Mouse (Mus musculus) layer of hippocampus, adult 11-12 months (tissue): Measurements from ENCODE around the gene B4galnt1.
"Not testable (repeated sequence)": the region's sequence is repeated elsewhere in the genome, so short reads cannot be mapped to it uniquely, and the experiment has no call there.

Experiments
- DNase-seq: peaks from one replicate; pipeline ENCODE4 v3.0.0; 2022; ENCODE audit warnings: low spot score

B4galnt1 gene

DNA sequence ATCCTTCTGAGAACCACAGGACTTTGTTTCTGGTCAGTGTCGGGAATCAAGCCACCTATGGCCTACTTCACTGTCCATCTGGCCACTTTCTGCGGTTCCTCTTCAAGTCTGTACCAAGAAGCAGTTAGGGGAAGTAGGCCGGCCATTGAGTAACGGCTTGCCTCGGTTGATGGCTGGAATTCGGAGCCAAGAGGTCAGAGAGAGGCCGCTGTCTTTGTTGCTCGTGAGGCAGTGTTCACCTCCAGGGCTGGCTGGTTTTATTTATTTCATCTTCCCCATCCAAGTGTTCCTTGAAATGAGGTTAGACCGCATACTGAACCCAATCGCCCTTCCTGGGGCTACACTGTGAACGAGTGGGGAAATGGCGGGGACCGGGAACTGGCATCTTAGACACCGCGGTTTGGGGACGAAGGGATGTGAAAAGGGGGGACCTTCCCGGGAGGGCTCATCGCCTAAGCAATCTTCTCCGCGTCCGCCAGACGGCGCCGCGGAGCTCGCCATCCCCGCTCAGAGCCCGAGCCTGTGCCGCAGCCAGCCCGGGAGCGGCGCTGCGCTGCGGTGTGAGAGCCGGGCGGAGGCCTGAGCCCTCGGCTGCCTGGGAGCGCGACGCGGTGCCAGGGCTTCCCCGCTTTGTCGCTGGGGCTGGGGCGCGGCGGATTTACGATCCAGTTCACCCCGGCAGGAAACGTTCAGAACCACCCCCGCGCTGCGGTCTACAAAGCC is at the start of gene B4galnt1:
B4galnt1 (plus strand) TSS at position 595 of the 723 bp plus-strand sequence.
- DNase-seq = peak; percentile 80

DNA sequence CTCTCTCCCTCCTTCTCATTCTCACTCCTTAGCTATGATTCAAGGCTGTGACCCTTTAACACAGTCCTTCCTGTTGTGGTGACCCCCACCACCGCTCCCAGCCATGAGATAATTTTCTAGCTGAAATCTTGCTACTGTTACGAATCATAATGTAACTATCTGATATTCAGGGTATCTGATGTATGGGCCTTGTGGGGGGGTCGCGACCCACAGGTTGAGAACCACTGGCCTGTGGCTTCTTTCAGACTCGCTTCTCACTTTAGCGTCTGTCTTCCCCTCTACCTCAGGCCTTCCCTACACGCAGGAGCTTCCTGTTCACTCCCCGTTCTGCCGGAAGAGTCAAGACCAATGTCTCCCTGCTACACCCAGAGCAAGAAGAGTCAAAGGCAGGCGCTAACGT is 46.6 kb upstream of the B4galnt1 start:
- no peak for DNase-seq

DNA sequence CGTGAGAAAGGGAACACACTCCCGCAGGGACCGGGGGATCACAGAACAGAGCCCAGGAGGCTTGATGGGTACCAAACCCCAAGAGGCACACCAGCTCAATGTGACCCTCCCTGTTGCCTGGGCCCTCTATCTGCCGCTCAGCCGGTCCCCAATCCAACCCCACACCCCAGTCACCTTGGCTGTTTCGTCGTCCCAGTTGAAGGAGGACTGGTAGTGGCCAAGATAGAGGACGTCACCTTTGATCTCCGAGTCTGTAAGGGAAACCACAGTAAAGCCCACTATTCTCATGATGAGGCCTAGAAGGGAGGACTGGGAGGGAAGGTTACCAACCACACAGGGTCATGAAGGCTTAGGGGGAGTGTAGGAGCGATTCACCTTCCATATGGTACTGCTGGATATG is 45.8 kb upstream of the B4galnt1 start:
- DNase-seq = no peak

DNA sequence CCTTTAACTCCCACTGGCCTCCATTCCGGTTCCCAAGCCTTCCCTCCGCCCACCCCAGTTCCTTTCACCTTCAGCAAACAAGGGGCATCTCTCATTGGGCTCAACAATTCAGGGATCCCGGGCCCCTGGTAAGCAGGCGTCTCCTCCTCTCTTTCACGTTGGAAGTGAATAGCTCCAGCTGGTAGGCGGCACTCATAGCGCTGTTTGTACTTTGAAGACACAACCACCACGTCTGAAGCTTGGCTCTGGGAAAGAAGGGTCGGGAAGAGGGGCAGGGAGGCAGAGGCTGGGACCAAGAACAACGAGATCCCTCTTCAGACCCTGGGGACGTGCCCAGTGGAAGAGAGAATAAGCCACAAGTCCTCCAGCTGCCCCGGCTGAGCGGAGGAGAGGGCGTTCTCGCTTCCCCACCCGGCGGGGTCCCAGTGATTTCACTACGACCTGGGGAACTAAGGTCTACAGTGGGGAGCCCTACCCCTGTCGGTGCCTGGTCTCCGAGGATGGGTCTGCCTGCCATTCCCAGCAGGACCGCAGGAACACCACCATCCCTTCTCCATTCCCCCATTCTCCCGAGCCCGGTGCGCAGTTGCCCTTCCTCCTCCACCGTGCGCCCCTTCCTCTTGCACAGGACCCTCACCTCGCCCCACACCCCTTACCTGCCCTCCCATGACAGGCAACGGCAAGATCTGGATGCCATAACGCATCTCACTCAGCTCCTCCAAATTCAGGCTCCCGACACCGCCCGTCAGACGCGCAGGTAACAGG is 44.5 kb upstream of the B4galnt1 start:
- DNase-seq = no peak

DNA sequence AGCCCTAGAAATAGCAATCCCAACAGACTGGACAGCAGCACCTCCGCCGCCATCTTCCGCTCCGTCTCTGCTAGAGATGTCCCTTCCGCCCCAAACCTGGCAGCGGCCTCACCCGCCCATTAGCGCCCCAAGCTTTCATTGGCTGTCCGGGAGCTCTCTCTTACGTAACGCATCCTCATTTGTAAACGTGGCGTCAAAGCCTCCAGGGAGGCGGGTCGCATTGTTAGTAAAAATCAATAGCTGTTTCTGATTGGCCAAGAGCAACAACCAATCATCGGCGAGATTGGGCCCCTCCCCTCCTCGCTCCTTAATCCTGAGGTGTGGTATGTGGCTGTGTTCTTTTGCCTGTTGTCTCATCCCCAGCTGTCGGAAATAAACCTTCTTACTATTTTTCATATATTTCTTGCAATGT is 44.0 kb upstream of the B4galnt1 start, which contains the start of gene Os9:
Os9 (minus strand) TSS at position 66 of the 412 bp plus-strand sequence.
- DNase-seq = peak; percentile 98

DNA sequence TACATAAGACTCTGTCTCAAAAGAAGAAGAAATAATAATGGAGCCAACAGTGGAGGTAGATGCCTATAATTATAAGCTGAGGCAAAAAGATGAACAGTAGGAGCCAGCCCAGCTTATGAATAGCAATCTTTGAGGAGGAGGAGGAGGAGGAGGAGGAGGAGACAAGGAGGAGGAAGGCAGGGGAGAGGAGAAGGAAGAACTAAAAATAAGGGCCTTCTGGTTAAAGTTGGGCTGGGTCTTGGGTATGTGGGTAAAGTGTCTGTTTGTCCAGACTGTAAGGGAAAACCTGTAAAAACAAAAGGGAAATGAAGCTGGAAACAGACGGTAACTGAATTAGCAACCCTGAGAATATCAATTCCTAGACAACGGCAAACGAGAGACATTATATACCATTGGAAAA is 43.0 kb upstream of the B4galnt1 start:
- no peak for DNase-seq

DNA sequence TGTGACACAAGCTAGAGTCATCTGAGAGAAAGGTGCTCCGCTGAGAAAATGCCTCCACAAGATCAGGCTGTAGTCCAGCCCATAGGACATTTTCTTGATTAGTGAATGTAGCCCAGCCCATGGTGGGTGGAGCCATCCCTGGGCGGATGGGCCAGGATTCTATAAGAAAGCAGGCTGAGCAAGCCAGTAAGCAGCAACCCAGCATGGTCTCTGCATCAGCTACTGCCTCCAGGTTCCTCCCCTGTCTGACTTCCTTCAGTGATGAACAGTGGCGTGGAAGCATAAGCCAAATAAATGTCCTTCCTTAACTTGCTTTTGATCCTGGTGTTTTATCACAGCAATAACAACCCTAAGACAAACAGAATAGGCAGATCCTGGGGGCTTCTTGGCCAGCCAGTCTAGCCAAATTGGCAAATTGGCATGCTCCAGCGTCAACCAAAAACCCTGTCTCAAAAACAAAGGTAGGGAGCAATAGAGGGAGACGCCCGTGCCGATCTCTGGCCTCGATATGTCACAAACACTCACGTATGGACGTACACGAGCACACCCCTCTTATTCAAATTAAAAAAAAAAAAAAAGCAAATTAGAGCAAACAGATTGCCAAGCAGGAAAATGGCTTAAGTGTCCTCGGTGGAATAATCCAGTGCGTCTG is 42.1 kb upstream of the B4galnt1 start:
- DNase-seq = peak; percentile 46

DNA sequence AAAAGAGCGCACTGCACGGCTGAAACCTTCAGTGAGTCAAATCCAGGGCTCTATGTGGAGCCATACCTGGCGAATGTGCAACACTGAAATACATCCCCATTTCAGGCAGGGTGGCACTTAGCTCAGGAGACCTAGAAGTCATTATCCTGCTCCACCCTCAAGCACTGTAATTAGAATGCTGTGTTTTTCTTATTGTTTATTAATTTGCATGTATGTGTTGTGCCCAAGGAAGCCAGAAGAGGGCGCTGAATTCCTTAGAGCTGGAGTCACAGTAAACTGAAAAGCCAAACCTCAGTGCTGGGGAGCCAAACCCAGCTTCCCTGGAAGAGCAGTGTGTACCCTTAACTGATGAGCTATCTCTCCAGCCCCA is 41.6 kb upstream of the B4galnt1 start:
- peak; percentile 87 for DNase-seq

DNA sequence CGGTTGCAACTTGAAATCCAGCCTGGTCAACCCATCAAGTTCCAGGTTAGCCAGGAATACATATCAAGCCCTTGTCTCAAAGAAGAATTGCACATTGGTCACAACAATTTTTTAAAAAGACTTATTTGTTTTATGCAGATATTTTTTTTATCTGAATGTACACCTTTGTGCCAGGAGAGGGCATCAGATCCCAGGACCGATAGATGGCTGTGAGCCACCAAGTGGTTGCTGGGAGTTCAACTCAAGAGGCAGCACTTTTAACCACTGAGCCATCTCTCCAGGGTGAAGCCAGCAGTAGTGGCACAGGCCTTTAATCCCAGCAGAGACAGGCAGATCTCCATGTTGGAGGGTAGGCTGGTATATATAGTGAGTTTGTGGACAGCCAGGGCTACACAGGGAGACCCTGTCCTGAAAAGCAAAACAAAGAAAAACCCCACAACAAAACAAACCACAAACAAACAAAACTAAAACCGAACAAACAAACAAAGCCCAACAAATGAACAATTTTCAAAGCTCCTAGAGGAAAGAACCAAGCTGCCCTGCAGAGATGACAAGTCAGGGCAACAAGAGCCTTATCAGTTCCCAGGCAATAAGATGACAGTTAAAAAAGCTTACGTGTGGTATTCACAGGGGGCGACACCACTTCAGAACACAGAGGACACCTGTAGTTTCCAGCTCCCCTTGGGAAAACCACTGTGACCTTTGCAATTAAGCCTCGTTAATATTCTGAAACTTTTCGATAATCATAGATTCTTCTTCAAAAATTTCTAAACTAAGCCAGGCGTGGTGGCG is 39.6 kb upstream of the B4galnt1 start:
- DNase-seq = no peak

DNA sequence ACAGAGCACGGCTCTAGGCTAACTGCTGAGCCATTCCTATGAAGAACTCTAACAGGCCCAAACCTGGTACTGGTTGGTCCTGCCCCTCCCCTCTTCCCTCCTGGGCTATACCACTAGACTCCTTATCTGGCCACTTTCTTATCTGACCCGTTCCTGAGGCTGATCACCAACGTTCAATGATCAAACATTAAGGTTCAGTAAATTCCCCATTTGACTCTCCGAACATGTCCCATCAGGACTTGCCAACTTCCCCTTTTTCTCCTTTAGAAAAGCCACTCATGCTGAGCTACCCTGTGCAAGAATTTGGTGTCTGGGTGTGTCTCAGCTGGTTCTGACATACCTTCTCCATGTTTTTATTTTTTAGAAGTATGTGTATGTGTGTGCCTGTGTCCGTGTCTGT is 38.4 kb upstream of the B4galnt1 start:
- no peak for DNase-seq

DNA sequence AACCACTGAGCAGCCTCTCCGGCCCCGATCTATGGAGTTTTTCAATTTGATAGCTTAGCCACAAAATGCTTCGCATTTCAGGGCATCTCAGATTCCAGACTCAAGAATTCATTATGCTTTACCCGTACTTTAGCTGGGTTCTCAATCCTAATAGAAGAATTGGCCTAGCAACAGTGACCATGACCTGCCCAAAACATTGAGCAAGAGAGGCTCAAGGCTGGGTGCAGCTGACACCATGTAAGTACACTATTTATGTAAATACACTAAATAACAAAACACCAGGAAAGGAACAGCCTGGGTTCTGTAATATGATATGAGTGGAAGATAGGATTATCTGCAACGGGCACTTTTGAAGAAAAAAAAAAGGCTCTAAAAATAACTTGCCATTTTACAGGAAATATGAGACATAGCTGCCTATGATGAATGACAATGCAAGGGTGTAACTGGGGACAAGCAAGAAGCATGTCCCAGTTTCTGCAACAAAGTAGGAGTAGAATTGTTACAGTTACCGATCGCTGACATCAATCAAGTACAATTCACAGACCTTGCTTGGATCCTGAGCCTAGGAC is 37.2 kb upstream of the B4galnt1 start:
- DNase-seq = no peak

DNA sequence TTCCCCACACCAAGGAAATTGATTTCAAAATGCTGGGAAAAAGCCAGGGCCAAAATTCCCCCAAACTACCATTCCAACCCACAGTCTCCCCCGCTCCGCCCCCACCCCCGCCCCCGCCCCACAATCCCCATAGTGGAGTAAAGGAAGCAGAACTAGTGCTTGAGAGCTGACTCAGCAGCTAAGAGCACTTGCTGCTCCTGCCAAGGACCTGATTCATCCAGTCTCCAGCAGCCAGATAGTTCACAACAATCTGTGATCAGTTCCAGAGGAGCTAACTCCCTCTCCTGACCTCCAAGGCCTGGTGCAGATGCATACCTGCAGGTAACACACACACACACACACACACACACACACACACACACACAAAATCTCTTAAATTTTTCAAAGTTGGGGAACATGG is 35.6 kb upstream of the B4galnt1 start:
- DNase-seq = no peak

DNA sequence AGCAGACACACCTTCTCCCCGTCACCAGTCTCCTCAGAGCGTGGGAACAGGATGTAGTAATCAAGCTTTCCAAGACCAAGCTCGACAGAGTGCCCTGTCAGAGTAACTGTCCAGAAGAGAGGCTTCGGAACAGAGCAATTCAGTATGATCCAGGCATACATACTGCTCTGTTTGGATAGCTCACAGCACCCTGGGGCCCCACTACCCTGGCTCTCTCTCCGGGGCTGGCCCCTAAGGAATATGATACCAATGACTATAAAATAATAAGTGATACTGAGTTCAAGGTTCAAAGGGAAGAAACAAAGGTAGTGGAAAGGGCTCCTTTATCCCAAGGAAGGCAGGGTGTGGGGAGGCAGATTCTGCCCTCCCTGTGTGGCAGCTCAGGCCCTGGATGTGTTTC is 32.6 kb upstream of the B4galnt1 start:
- no peak for DNase-seq

DNA sequence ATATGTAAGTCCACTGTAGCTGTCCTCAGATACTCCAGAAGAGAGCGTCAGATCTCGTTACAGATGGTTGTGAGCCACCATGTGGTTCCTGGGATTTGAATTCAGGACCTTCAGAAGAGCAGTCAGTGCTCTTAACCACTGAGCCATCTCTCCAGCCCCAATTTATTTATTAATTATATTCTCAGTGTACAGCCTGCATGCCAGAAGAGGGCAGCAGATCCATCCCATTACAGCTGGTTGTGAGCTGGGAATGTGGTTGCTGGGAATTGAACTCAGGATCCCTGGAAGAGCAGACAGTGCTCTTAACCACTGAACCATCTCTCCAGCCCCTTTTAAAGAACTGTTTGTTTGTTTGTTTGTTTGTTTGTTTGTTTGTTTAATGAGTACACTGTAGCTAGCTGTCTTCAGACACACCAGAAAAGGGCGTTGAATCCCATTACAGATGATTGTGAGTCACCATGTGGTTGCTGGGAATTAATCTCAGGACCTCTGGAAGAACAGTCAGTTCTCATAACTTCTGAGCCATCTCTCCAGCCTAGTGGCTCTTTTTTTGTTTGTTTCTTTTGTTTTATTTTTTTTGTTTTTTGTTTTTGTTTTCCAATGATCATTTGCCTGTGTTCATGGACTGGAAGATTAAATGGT is 30.5 kb upstream of the B4galnt1 start:
- DNase-seq = not testable (repeated sequence)

DNA sequence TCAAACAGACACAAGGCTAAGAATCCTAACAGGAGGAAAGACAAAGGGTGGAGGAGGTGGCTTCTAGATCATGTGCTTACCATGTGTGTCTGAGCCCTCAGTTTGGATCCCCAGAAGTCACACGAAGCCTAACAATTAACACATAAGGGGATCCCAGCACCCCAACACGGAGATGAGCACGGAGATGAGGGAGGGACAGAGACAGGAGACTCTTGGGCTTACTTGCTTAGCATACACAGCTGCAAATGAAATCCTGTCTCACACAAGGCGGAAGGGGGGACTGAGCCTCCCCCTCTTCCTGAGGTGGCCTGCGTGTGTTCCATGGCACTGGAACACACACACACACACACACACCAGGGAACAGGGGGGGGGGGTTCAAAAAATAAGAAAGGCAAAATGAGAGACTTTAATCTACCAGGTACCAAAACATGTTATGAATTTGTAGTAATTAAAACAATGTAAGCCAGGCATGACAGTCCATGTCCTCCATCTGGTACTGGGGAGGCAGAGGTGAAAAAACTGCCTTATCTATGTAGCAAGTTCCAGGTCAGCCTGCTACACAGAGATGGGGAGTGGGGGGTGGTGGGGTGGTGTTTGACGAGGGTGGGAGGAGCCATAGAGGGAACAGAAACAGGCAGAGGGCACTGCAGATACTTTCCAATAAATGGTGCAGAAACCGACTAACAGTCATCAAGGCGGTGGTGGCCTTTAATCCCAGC is 29.7 kb upstream of the B4galnt1 start:
- DNase-seq = no peak

DNA sequence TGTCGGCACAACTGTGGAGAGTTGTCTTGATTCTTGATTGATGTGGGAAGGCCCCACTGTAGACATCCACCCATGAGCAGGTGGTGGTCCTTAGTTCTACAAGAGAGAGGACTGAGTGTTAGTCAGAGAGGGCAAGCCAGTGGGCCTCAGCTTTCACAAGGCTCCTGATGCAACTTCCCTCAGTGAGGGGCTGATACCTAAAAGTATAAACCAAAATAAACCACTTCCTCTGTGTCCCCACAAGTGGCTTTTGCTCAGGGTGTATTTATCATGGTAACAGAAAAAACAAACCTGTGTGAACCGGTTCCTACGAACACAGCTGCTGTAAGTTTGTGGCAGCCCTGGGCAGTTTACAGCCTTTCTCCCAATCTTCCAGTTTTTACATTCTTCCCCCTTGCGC is 28.5 kb upstream of the B4galnt1 start:
- DNase-seq = no peak

DNA sequence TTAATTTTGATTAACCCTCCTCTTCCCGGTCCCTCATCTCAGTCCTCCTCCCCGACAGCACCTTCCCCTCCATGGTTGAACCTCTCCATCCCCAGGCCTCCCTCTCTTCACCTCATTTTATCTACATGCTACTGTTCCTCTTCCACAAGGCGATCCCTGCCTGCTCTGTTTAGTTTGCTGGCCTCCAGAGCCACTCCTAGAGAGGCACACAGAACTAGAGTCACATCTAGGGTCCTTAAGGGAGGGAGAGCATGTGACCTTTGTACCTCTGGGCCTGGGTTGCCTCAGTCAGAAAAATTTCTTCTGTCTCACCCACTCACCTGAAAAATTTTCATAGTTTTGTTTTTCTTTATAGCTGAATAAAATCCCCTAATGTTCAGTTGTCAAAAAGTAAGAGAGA is 27.1 kb upstream of the B4galnt1 start:
- no peak for DNase-seq

DNA sequence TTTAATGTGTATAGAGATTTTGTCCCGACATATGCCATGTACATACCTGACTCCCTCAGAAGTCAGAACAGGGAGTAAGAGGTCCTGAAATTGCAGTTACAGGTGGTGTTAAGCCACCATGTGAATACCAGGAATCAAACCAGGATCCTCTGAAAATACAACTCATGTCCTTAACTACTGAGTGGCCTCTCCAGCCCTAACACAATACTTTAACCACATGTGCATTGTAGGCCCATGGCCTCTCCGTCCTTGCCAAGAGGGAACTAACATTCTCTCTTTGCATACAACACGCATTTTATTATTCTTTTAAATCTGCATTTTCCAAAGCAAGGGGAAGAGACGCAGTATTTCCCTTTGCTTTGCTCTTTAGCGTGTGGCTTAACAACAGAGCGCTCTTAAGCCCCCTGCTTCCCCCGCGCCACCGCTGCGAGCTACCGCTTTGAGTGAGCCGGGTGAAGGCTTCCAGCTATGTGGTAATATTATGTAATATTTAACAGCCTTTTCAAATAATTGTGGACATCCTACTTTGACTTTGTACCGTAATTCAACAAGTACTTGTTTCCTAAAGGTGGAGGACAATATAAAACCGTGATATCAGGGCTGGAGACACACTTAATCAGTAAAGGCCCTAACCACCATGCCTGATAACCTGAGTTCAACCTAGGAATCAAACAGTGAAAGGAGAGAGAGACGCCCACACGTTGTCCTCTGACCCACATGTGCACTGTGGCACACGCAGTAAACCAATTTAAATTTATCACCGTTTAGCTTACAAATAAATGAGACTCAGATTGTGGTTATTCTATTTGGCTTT is 26.5 kb upstream of the B4galnt1 start:
- DNase-seq = no peak

DNA sequence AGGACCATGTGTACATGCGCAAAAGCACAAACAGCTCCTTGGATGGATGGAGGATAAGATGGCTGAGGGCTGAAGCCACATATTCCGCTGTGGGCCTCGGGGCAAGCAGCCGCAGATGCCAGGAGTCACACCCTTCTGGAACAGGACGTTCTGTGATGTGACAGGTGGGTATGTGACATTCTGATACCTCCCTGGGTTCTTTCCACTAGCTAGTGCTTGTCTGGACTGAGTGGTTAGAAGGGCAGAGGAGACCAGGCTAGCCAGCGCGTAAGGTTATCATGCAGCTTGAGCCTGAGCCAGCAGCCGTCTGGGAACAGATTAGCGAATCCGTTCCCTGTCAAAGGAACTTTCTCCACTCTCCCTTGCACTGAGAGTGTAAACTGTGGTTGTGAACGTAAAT is 24.1 kb upstream of the B4galnt1 start:
- no peak for DNase-seq

DNA sequence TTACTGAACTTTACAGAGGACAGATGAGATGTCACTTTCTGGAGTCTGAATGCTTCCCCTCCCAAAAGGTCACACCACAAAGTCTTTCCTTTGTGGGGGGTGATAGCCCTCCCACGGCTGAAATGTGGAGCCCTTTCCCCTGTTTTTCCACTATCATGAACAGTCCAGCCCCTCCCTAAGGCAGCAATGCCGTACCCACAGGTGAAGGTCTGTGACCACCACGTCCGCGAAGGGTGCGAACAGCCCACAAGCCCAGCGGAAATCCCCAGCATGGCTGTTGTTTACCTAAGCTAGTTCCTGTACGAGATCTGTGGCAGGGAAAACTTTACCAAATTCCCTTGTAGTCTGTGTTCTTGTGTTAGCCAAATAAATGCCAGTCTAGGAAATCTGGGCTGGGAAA is 23.5 kb upstream of the B4galnt1 start:
- no peak for DNase-seq
